Mouse (Mus musculus) lung, adult 2 months (tissue): Measurements from ENCODE around the gene Sept14.

Source experiments
- CTCF ChIP-seq: fragments of 200-500 bp; IDR thresholded peaks from 2 replicates; pipeline ENCODE4 v1.5.1; 2011; ENCODE audit warnings: mild to moderate bottlenecking, low read length, control low read depth; ENCODE audit not compliant: insufficient read depth
- POLR2A ChIP-seq: fragments of 200-500 bp; IDR thresholded peaks from 2 replicates; pipeline ENCODE4 v1.6.1; 2011; ENCODE audit warnings: low read depth, mild to moderate bottlenecking, control low read depth, low read length, borderline replicate concordance; ENCODE audit errors: extremely low read depth

GRCm38 (mm10) chr5:129717016-129717415 lies 8.7 kb upstream of the Sept14 start:
- TF ChIP-seq CTCF (no peak), POLR2A (no peak)
